Mouse (Mus musculus) midbrain, embryonic 10.5 days (tissue): Measurements from ENCODE around the gene Gm6020. TPM values are rescaled to one million over a fixed set of nuclear protein-coding genes. Genes with fewer than 3 reads are reported as not detected.
A peak's percentile ranks its signal among the peaks of the same experiment; 100 is the strongest.

ENCODE experiments used
- DNase-seq: peaks from one replicate; pipeline ENCODE4 v3.0.0-alpha.2; 2017; ENCODE audit warnings: low spot score
- H3K27ac ChIP-seq: fragments of 300-500 bp; sonication (generic); replicated peaks from 2 replicates; pipeline ENCODE4 v1.5.1; 2016; ENCODE audit warnings: mild to moderate bottlenecking
- H3K27me3 ChIP-seq: fragments of 300-500 bp; sonication (generic); 2 replicates; pipeline ENCODE4 v1.6.1; 2016; ENCODE audit warnings: low read depth, mild to moderate bottlenecking; ENCODE audit not compliant: poor library complexity, severe bottlenecking
- H3K36me3 ChIP-seq: fragments of 300-500 bp; sonication (generic); 2 replicates; pipeline ENCODE4 v1.6.1; 2016; ENCODE audit warnings: mild to moderate bottlenecking, moderate library complexity
- H3K4me1 ChIP-seq: fragments of 300-500 bp; sonication (generic); 2 replicates; pipeline ENCODE4 v1.6.1; 2016
- H3K4me3 ChIP-seq: fragments of 300-500 bp; sonication (generic); 2 replicates; pipeline ENCODE4 v1.5.1; 2016; ENCODE audit warnings: mild to moderate bottlenecking, moderate library complexity
- H3K9me3 ChIP-seq: fragments of 300-500 bp; sonication (generic); replicated peaks from 2 replicates; pipeline ENCODE4 v1.6.1; 2016; ENCODE audit warnings: mild to moderate bottlenecking
- whole genome bisulfite sequencing: fragments of 180-500 bp; shearing (Covaris S2); methylation state at CpG from one replicate; pipeline ENCODE4 v1.1.7; 2016; 5-methylcytosine and 5-hydroxymethylcytosine counted together
- polyA plus RNA-seq: library from polyadenylated mRNA; unstranded; fragments of >200 nt; fragmentation: Nextera tagmentation; extraction: Ambion mirVana; gene quantifications from 2 replicates; pipeline ENCODE4 v1.2.1, GENCODE M21; 2016

The Gm6020 gene
- polyA plus RNA-seq, 1 experiment from 2014 or later: not detected

GRCm38 (mm10) chr19:61224678-61225525 is 41.2 kb downstream of the Gm6020 start:
- H3K27me3 ChIP-seq: no peaks in the 10 kb centered on the region
- H3K4me1 ChIP-seq: peaks cover 27% of the 10 kb centered on the region
- peaks cover 25% of the 10 kb centered on the region for H3K9me3 ChIP-seq
- peak; percentile 19 for DNase-seq
- H3K36me3 ChIP-seq: no peaks in the 10 kb centered on the region
- peak overlapping the region; percentile 88 for H3K27ac ChIP-seq
- 26% methylated on average over 53 of the region's 53 CpGs for WGBS
- peak overlapping the region; percentile 69 for H3K4me3 ChIP-seq

GRCm38 (mm10) chr19:61225526-61226400 is 42.1 kb downstream of the Gm6020 start:
- H3K27me3 ChIP-seq: no peaks in the 10 kb centered on the region
- H3K27ac ChIP-seq: peak overlapping the region; percentile 88
- H3K36me3 ChIP-seq: no peaks in the 10 kb centered on the region
- WGBS: 7% methylated on average over 70 of the region's 70 CpGs
- H3K4me3 ChIP-seq: peak overlapping the region; percentile 69
- peaks cover 27% of the 10 kb centered on the region for H3K4me1 ChIP-seq
- DNase-seq: peak; percentile 89
- peaks cover 25% of the 10 kb centered on the region for H3K9me3 ChIP-seq

DNA sequence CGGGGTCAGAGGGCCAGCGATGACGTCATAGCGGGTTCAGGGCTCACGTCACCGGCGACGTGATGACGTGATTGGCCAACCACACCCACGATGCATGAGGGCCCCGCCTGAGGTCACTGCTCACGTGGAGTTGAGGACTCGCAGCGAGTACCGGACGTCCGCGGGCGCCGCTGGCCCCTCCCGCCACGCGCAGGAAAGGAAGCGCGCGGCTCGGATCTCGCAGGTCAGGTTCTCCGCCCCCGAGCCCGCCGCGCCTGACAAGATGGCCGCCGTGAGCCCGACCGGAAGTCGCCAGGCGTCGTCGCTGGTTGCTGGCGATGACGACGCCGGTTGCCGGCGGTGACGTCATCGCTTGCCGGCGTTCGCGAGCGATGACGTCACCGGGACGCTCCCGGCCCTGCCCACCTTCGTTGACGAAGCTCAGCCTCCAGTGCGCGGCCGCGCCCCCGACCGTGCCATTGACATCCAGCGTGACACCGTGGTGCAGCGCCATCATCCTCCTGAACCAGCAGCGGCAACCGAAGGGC is 42.8 kb downstream of the Gm6020 start:
- peak; percentile 79 for DNase-seq
- WGBS: 5% methylated on average over 71 of the region's 71 CpGs
- H3K4me3 ChIP-seq: peak overlapping the region; percentile 69
- peaks cover 27% of the 10 kb centered on the region for H3K4me1 ChIP-seq
- no peaks in the 10 kb centered on the region for H3K27me3 ChIP-seq
- peak overlapping the region; percentile 88 for H3K27ac ChIP-seq
- no peaks in the 10 kb centered on the region for H3K36me3 ChIP-seq
- H3K9me3 ChIP-seq: peaks cover 25% of the 10 kb centered on the region

DNA sequence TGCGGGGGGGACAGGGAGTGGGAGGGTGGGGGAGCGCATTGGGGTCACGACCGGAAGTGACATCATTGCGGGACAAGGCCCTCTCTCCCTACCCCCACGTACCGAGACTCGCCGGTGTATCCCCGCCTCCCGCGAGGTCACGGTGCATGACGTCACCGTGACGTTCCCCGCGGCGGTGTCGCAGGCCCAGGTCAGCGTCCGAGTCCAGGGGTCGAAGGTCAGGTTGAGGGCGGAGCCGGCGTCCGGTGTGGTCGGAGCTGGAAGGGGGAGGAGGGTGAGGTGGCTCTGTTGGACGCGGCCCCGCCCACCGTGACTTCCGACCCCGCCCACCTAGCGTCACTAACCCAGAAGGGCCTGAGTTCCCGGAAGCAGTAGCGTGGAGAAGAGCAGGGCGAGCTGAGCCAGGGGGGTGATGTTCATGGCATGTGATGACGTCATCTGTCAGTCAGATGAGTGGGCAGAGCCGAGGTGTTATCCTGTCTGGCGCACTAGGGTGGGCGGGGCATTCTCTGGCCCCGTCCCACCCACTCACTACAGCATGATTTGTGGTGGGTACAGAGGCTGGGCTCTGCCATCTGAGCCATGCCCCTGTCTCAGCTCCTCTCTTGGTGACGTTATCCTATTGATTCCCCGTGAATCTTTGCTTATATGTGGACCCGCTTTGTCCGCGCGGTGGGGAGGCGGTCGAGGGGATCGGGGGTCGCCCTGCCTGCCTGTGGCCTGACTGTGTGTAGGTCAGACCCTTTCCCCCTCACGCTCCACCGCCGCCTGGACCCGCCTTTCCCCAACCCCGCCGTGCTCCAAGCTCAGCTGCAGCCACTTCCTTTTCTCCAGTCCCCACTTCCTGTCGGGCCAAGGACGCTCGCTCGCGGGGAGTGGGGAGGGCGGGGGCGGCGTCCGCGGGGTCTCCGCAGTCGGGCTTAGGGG is 43.5 kb downstream of the Gm6020 start:
- no peaks in the 10 kb centered on the region for H3K27me3 ChIP-seq
- H3K4me3 ChIP-seq: peak overlapping the region; percentile 69
- no peaks in the 10 kb centered on the region for H3K36me3 ChIP-seq
- 5% methylated on average over 71 of the region's 71 CpGs for WGBS
- H3K27ac ChIP-seq: peak overlapping the region; percentile 88
- DNase-seq: peak; percentile 92
- H3K4me1 ChIP-seq: peaks cover 27% of the 10 kb centered on the region
- peaks cover 25% of the 10 kb centered on the region for H3K9me3 ChIP-seq

DNA sequence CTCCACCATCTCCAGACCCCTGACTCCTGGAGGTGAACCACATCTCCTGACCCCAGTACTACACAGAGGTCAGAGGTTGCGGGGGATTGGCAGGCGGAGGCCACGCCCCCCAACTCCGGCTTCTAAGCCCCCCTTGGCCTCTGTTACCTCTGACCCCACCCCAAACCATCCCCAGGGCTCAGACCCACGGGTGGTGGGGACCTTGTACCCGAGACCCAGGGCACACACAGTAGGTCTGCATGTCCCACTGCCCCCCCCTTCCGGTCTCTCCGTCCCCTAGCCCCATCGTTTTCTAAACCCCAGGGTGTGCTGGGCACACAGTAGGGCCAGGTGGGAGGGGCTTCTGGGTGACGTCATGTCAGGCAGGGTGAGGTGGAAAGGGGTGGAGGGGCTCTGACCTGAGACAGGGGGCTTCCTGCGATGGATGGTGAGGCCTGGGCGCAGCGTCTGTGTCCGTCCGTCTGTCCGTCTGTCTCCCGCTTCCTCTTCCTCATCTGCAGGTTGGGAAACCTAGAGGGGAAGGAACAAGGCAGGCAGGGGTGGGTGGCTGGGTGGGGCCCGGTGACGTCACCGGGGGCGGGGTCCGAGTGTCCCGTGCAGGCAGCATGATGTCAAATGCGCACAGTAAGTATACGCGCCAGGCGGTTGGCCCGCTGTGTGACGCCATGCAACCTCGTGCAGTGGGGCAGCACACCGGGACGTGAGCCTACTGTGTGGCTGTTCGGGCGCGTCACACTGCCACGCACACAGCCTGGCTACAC is 44.4 kb downstream of the Gm6020 start, which contains the start of gene Csf2ra:
Gene Csf2ra, minus strand, starts transcription at position 489 of the 761 bp plus-strand sequence.
- Histone ChIP-seq H3K27ac (peak within 1 kb of the TSS; percentile 88), H3K4me3 (peak within 1 kb of the TSS; percentile 69), H3K36me3 (no peaks in the 10 kb centered on the region), H3K9me3 (peaks cover 25% of the 10 kb centered on the region), H3K4me1 (peaks cover 27% of the 10 kb centered on the region), H3K27me3 (no peaks in the 10 kb centered on the region)
- DNase-seq: no peak
- WGBS: 54% methylated on average over 36 of the region's 36 CpGs

Other genes with a start within 250 kb of the Gm6020 start
- 25.2 and 30.1 TPM in 2 replicates for gene Zfp950, start 43.0 kb upstream of the Gm6020 start, polyA plus RNA-seq
- gene Gm7102, start 7.6 kb upstream of the Gm6020 start, polyA plus RNA-seq: 0.09 and 0.19 TPM in 2 replicates
- 17.1 and 19.9 TPM in 2 replicates for gene Csf2ra, start 44.5 kb downstream of the Gm6020 start, polyA plus RNA-seq
- not detected in 2 replicates for gene Gm21060, start 113.2 kb downstream of the Gm6020 start, polyA plus RNA-seq